Mouse (Mus musculus) kidney, adult 18-20 months (tissue): ENCODE results near the gene Alpl.

Source experiments
- DNase-seq: peaks from one replicate; pipeline ENCODE4 v3.0.0; 2021

Alpl gene

DNA sequence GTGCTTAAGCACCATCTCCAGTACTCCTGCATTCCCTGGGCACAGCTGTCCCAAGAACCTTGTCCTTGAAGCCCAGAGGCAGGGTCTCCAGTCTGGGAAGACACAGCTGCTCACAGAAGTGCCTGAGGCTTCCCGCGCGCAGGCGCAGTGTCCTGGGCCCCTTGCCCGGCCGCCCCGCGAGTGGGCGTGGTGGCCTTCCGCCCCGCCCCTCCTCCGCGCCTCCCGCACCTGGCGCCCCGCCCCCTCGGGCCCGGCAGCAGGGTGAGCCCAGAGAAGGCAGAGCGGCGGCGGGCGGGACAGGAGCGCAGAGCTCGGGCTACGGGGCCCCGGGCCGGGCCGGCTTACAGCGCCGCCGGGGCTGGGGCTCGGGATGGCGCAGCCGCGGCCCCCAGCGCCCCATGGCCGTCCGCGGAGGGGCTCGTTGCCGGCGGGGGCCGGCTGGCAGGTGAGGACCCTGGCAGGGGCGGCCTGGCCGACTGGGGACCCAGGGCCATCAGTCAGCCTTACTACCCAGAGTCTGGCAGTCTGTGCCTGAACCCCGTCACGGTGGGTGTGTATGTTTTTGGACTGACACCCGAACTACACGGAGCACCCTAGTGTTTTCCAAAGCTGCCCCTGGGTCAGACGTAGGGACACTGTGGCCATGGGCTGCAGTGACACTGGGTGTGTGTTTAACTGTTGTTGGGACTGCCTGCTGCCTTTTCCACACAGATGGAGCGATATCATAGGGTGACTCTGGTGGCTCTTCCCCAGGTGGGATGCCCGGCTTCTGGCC is 88.8 kb downstream of the Alpl start:
- peak; percentile 94 for DNase-seq

DNA sequence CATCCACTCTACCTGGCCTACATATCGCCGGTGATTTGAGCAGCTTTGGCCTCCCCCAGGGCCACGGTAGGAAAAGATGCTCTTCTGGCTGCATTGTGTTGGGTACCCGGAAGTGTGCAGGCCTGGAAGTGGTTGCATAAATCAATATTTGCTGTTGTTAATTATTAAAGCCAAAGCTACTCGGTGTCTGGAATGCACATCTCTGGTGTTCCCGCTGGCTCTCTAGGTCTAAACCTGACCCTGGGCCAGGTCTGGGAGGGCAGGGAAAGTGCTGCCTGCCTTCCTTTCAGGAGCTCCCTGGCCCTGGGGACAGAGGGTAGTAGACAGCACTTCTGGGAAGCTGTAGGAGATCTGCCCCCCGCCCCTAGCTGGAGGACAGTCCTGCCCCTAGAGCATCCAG is 89.7 kb downstream of the Alpl start:
- no peak for DNase-seq

DNA sequence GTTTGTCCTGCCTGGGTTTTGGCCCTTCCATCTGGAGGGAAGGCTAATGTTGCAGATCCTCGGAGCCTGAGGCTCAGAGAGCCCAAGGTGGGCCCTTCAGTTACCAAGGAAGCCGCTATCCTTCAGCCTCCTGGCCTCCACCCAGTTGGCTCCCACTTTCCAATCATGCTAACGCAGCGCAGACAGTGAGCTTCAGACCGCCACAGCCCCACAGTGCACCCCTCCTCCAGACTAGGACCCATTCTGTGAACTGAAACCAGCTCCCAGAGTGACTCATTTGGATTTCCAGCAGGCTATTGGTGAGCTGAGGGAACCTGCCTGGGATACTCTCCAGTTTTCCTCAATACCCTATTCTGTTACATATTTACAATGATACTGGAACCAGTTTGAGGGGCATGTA is 90.8 kb downstream of the Alpl start:
- no peak for DNase-seq

DNA sequence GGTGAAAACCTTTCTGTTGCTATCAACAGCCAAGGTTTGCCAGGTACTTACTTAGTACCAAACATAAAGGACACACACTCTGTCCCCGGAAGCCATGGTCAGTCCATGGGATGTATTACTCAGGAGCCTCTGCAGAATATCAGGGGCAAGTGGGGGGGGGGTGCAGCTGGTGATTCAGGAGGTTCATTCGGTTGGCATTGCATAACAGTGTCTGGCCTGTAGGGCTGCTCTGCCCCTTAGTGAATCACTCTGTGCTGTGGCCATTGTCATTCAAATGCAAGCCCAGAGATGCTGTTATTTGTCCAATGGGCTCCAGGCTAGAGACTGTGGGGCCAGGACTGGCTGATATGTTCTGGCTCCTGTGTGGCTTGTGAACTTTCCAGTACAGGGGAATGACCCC is 91.6 kb downstream of the Alpl start:
- no peak for DNase-seq

DNA sequence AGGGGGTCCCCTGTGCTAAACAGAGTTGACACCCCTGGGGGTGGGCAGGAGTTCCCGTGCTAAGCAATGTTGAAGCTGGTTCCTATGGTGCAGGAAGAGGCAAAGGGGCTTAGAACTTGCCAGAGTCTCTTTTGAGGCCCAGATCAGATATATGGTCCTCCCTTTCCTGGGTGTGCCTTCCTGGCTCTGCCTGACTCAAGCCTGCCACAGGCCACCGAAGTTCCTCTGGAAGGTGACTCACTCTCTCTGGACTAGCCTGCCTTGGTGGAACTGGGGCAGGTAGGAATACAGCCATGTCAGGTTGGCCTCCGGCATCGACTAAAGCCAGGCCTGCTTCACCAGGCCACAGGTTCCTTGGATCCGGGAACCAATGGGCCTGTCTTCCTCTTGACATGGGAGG is 93.1 kb downstream of the Alpl start:
- no peak for DNase-seq

DNA sequence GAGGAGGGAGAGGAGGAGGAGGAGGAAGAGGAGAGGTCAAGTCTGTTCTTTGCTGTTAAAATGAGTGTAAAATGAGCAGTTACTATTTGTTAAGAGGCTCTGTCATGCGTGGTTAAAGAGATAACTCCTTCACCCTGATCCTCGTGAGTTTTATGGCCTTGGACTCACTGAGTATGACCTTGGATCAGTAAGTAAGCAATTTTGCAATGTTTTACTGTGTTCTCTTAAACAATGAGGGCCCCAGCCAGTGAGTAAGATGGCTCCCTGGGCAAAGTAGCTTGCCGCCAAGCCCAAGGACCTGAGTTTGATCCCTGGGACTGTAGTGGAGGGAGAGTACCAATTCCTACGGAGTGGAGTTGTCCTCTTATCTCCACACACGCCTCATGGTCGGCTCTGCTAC is 95.2 kb downstream of the Alpl start:
- DNase-seq: no peak

DNA sequence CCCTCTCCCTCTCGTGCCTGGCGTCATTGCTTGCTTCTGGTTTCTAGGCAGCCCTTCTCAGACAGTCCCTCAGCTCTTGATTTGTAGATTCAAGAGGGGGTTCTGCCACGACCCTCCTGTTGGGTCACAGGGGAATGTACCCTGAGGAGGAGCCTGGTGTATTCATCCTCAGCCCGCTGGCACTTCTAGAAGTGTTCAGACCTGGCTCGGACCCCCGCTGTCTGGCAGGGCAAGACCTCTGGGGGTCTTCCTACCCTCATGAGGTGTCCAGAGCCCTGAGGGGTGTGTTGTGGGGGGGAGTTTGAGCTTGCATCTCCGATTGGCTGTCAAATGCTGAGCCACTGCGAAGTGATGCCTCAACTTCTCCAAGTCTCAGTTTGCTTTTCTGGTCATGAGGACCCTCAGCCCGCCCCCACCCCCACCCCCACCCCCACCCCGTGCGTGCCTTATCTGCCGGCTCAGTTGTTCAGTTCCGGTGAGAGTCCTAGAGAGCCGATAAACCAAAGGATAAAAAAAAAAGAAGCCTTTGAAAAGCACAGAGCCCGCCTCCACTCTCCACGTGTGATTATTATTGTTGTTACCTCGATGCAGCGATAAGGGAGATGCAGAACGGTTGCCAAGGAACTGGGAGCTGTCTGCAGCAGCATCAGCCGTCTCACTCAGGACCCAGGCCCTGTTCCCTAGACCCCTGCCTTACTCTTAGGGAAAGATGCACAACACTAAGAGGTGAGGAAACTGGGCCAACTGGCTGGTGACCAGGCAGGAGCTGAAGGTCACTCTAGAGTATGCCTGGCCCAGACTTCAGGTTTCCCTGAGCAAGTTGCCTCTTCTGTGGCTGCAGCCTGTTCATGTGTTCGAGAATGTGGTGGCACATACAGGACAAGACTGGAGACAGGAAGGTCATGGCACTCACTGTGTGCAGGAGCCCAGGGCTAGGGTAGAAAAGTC is 96.6 kb downstream of the Alpl start:
- DNase-seq: peak; percentile 57

DNA sequence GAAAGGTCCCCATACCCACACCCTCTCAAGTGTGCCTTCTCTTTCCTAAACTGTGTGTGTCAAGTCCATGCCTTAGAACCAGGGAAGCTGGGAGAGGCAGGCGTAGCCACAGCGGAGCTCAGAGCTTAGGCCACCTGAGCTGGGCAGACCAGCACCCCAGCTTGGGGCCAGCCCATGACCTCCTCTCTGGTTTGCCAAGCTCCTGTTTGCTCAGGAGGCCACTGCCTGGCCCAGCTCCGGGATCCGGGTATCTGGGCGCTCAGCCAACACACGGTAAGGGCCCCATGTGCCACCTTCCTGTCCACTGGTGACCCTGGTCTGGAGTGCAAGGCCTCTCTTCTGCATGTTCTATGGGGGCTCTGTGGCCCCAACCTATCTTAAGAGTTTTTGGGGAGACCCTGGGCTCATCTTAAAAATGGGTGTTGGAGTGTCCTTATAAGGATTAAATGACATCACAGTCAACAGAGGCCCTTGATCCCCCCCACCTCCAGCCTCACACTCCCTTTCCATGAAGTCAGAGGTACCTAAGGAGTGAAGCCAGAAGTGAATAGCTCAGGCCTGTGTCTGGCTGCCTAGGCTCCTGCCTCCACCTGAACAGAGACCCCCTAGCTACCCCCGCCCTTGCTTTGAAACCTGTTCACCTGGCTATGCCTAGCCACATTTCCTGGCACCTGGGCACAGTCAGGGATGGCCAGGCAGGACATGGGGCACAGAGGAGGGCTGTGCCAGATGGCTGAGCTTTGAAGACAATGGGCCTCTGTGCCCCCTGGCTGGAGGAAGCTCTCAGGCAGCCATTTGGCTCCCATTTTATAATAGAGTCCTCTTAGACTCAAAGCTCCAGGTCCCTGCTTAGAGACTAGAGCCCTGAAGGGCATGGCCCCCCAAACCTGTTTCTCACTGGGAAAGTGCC is 97.9 kb downstream of the Alpl start:
- peak; percentile 77 for DNase-seq

DNA sequence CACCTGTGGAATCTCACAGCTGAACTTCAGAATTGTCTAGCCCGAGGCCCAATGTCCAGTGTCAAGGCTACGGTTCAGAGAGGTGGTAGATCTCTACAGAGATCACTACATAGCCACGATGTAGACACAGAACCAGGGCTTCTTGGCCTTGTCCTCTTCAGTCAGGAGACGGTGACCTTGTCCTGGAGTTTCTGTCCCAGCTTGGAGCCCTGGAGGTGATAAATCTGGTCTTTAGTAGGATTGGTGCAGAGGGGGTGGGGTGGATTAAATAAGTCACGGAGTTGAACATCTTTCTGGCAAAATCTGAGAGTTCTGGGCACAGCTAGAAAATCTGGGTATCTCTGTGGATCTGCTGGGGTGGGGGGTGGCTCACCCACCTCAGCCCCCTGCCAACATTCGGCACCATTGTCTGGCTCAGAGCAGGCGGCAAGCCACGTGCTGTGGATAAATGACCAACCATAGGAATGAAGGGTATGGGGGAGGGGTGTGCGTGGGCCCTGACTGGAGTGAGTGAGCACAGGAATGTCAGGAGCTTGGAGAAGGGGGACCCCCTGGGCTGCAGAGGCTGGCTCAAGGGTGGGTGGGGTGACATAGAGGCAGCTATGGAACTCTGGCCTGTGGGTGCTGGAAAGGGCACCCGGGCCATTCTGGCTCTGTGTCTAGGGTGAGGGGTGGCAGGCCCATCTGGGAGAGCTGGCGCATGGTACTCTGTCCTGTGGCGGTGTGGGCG is 98.9 kb downstream of the Alpl start:
- peak; percentile 70 for DNase-seq

DNA sequence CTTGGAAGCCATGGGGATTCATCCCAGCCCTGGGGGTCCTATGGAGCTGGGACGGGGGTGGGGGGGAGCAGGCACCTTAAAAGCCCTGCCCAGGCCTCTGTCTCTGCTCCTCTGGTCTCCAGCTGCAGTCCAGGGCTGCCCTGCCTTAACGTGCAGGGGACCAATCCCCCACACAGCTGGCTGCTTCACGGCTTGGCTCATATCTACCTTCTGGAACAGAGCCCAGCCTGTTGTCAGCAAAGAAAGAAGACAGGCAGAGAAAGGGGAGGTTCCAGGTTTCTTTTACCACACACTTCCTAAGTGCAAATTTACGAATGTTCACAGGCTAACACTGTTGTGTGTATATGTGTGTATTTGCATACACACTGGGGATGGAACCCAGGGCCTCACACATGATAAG is 100.3 kb downstream of the Alpl start:
- DNase-seq: no peak

DNA sequence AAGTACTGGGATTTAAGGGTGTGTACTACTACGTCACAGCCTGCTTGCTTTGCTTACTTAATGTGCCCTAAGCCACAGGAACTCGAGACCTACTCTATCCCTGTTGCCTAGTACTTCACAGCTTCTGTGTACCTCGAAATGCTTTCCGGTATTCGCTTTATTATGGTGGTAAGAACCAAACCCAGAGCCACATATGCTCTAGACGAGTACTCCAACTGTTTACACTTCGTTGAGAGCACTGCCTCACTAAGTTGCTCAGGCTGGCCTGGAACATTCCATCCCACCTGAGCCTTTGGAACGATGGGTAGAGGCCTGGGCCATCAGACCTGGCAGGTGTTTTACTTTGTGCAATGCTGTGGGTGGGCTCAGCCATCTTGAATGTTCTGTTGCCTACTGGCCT is 100.9 kb downstream of the Alpl start:
- no peak for DNase-seq

DNA sequence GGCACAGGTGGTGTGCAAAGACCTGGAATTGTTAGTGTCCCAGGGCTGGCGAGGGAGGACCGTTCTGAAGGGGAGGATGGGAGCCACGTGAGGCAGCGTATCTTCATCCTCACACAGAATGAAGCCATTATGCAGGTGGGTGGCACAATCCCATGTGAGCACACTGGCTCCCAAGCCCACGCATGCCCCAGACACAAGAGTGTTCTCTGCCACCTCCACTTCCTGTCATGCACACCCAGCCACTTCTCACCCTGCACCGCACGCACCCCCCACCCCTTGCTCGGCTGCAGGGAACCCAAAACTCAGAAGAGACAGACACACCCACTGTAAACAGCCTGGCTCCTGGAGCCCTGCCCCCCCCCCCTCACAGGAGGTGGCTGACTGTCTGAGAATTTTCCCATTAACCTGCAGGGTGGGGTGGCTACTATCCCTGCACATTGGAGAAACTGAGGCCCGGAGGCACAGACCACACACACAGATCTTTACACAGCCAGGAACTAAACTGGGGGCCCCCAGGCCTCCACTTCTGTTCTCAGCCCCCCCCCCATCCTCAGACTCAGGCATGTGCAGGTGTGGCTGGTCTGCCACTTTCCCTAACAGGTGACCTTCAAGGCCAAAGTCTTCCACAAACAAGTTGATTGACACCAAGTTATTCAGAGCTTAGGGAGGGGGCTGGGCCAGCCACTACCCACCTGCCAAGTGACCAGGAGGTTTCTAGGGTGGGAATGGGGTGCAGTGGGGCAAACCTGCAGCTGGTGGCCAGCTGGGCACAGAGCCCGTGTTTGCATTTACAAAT is 103.9 kb downstream of the Alpl start:
- DNase-seq: no peak
